9 mouse cellular contexts compared by ENCODE assay signal in the genomic region with DNA sequence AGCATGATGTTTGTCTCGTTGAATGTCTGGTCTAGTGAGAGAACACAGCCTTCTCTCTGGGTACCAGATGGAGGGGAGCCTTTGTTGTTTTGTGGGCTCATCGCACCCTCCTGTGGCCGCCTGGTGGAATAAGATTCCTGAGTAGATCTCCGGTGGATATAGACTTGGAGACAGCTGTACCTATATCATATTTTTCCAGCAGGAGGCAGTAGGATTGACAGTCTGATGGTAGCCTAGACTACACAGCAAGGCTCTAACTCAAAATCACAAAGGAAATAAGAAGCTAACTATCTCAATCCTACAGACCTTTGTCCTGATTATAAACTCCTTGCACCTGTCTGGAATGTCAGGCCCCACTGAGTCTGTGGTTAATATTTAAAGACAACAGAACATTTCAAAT. TPM values are rescaled to one million over a fixed set of nuclear protein-coding genes. Genes with fewer than 3 reads are reported as not detected.
A peak's percentile ranks its signal among the peaks of the same experiment; 100 is the strongest.
DNase-seq lines count a peak whose midpoint lies in the region; ATAC-seq and TF ChIP-seq lines count a peak whose summit lies in the region.
"Had no signal": no experiment of that assay in that cellular context is flagged by ENCODE, and none has a peak within 500 bp of the region (broad histone marks: within the 10 kb centered on the region; RNA-seq: fewer than 3 reads in every experiment).

No protein-coding gene starts in this region.

- no peaks in the 10 kb centered on the region for H3K9me3 ChIP-seq in hindbrain, embryonic 11.5 days (ENCODE audit: control insufficient read depth, low read length)
- H3K9me3 ChIP-seq: liver, embryonic 15.5 days had no signal

- no peaks in the 10 kb centered on the region for H3K27me3 ChIP-seq in hindbrain, embryonic 11.5 days (ENCODE audit: control insufficient read depth, insufficient read depth, low read length)
- no peaks in the 10 kb centered on the region for H3K27me3 ChIP-seq in testis, adult 2 months (ENCODE audit: control insufficient read depth, insufficient read depth, low read length)
- H3K27me3 ChIP-seq: liver, embryonic 15.5 days had no signal

- H3K27ac ChIP-seq in hindbrain, embryonic 11.5 days (ENCODE audit: low read depth, low read length), result no peak overlapping the region
- H3K27ac ChIP-seq in testis, adult 2 months (ENCODE audit: control insufficient read depth, insufficient read depth, low read depth, low read length), result no peak overlapping the region
- H3K27ac ChIP-seq: liver, embryonic 15.5 days had no signal

- no peak for TF ChIP-seq POLR2A in testis, adult 2 months (IDR thresholded peaks at IDR 0.05; ENCODE audit: control insufficient read depth, low read depth, low read length)

- intact Hi-C loops in gastrocnemius, postnatal 36 days (cut with DNase I), result loop anchor here (2.0 to 5.0 kb wide), 2 partner anchors 67 to 94 kb away; partner anchors contain the start of gene Defb20

- no peak overlapping the region for H3K4me2 ChIP-seq in hindbrain, embryonic 11.5 days (replicated peaks; ENCODE audit: low read depth, low read length)
- H3K4me2 ChIP-seq: liver, embryonic 15.5 days had no signal

- peak; percentile 37; the same call in 1 of the 2 replicates for TF ChIP-seq CTCF in testis, adult 2 months (IDR thresholded peaks at IDR 0.05; ENCODE audit: control insufficient read depth, insufficient read depth, insufficient replicate concordance, low read depth, low read length)

- no peak overlapping the region for H3K4me3 ChIP-seq in hindbrain, embryonic 11.5 days (ENCODE audit: low read depth, low read length)
- no peak overlapping the region for H3K4me3 ChIP-seq in testis, adult 2 months (ENCODE audit: control insufficient read depth, low read depth, low read length)
- H3K4me3 ChIP-seq: liver, embryonic 15.5 days had no signal

- H3K9ac ChIP-seq in hindbrain, embryonic 11.5 days (ENCODE audit: low read depth, low read length), result no peak overlapping the region
- H3K9ac ChIP-seq: liver, embryonic 15.5 days had no signal

- DNase-seq in gastrocnemius, postnatal 10 days, result peak; percentile 9
- no peak for DNase-seq in gastrocnemius, postnatal 36 days
- peak; percentile 82 for DNase-seq in R1 (ENCODE audit: low read depth, low spot score)
- peak; percentile 56 for DNase-seq in hindbrain, embryonic 11.5 days (ENCODE audit: low spot score)
- DNase-seq in layer of hippocampus, adult 9-10 months (ENCODE audit: low spot score), result peak; percentile 75
- DNase-seq in lung, postnatal 4 days, result peak; percentile 53 to 54

- H3K36me3 ChIP-seq in hindbrain, embryonic 11.5 days (ENCODE audit: control insufficient read depth, insufficient read depth, low read length), result no peaks in the 10 kb centered on the region
- no peaks in the 10 kb centered on the region for H3K36me3 ChIP-seq in testis, adult 2 months (ENCODE audit: control insufficient read depth, insufficient read depth, low read length)
- H3K36me3 ChIP-seq: liver, embryonic 15.5 days had no signal

- 23% methylated on average over 4 of the region's 4 CpGs for WGBS in hindbrain, embryonic 11.5 days

- H3K4me1 ChIP-seq in hindbrain, embryonic 11.5 days (replicated peaks; ENCODE audit: control insufficient read depth, insufficient read depth, low read length), result no peaks in the 10 kb centered on the region
- H3K4me1 ChIP-seq in testis, adult 2 months (ENCODE audit: control insufficient read depth, insufficient read depth, low read length), result no peaks in the 10 kb centered on the region; the same call in 1 of the 2 replicates
- H3K4me1 ChIP-seq: liver, embryonic 15.5 days had no signal

- peak; percentile 76 for ATAC-seq in common myeloid progenitor, adult 5-6 weeks (replicated peaks; ENCODE audit: low read depth, poor library complexity, severe bottlenecking)
- no peak for ATAC-seq in hindbrain, embryonic 11.5 days (ENCODE audit: low FRiP score)

RNA-seq across cellular contexts. Expression of gene Defb29, which starts 4.8 kb away (rescaled TPM):
- not detected for total RNA-seq in gastrocnemius, postnatal 10 days (2021)
- not detected for total RNA-seq in gastrocnemius, postnatal 36 days (2021)
- not detected in 2 replicates for total RNA-seq in common myeloid progenitor, adult 5-6 weeks (2017)
- not detected in 2 replicates for polyA plus RNA-seq in hindbrain, embryonic 11.5 days (2014; fragmentation: Nextera tagmentation; extraction: Ambion mirVana)
- polyA plus RNA-seq in testis, adult 2 months (2012; rRNA removed), result not detected in 2 replicates
- polyA plus RNA-seq: liver, embryonic 15.5 days had no signal

RNA-seq across cellular contexts. Expression of gene Gm17416, which starts 24.4 kb away (rescaled TPM):
- total RNA-seq in gastrocnemius, postnatal 10 days (2021), result not detected
- total RNA-seq in gastrocnemius, postnatal 36 days (2021), result not detected
- total RNA-seq in common myeloid progenitor, adult 5-6 weeks (2017), result not detected in 2 replicates
- polyA plus RNA-seq in hindbrain, embryonic 11.5 days (2014; fragmentation: Nextera tagmentation; extraction: Ambion mirVana), result not detected in 2 replicates
- not detected in 2 replicates for polyA plus RNA-seq in testis, adult 2 months (2012; rRNA removed)
- polyA plus RNA-seq: liver, embryonic 15.5 days had no signal

RNA-seq across cellular contexts. Expression of gene Defb28, which starts 26.6 kb away (rescaled TPM):
- total RNA-seq in gastrocnemius, postnatal 10 days (2021), result not detected
- not detected for total RNA-seq in gastrocnemius, postnatal 36 days (2021)
- total RNA-seq in common myeloid progenitor, adult 5-6 weeks (2017), result not detected in 2 replicates
- not detected in 2 replicates for polyA plus RNA-seq in hindbrain, embryonic 11.5 days (2014; fragmentation: Nextera tagmentation; extraction: Ambion mirVana)
- polyA plus RNA-seq in testis, adult 2 months (2012; rRNA removed), result 108 TPM in 1 of 2 replicates, not detected in the other
- polyA plus RNA-seq: liver, embryonic 15.5 days had no signal

RNA-seq across cellular contexts. Expression of gene Defb21, which starts 27.9 kb away (rescaled TPM):
- total RNA-seq in gastrocnemius, postnatal 10 days (2021), result not detected
- not detected for total RNA-seq in gastrocnemius, postnatal 36 days (2021)
- total RNA-seq in common myeloid progenitor, adult 5-6 weeks (2017), result not detected in 2 replicates
- not detected in 2 replicates for polyA plus RNA-seq in hindbrain, embryonic 11.5 days (2014; fragmentation: Nextera tagmentation; extraction: Ambion mirVana)
- 4.1 and 4.5 TPM in 2 replicates for polyA plus RNA-seq in testis, adult 2 months (2012; rRNA removed)
- polyA plus RNA-seq: liver, embryonic 15.5 days had no signal

RNA-seq across cellular contexts. Expression of gene Defb26, which starts 33.2 kb away (rescaled TPM):
- not detected for total RNA-seq in gastrocnemius, postnatal 10 days (2021)
- not detected for total RNA-seq in gastrocnemius, postnatal 36 days (2021)
- total RNA-seq in common myeloid progenitor, adult 5-6 weeks (2017), result not detected in 2 replicates
- not detected in 2 replicates for polyA plus RNA-seq in hindbrain, embryonic 11.5 days (2014; fragmentation: Nextera tagmentation; extraction: Ambion mirVana)
- polyA plus RNA-seq in testis, adult 2 months (2012; rRNA removed), result 4.3 TPM in 1 of 2 replicates, not detected in the other
- polyA plus RNA-seq: liver, embryonic 15.5 days had no signal

Comparison
In these comparisons a context has a peak if more than half of its experiments do, and no peak if none do; other contexts are left out.
1. DNase-seq: peak in gastrocnemius, postnatal 10 days (single experiment), R1 (single experiment), hindbrain, embryonic 11.5 days (single experiment), layer of hippocampus, adult 9-10 months (single experiment) and lung, postnatal 4 days (2 of 2); none in gastrocnemius, postnatal 36 days (0 of 2).